Mouse (Mus musculus): ENCODE results near the gene Rbks.

Gene Rbks

DNA sequence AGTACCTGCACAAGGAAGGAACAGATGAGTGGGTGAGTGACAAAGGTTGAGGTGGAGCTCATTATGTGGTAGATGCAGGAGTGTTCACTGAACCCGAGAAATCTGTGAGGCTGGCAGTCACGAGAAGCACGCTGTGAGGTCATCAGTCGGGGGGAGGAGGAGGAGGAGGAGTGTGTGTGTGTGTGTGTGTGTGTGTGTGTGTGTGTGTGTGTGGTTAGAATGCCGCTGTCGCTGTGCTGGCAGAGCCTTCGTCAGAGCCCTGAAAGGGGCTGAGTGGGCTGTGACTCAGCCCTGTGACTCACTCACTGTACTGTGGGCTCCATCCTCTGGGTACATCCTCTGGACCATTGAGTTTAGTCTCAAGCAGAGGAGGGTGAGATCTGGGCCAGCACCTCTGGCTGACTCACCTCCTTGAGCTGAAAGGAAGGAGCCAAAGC, 120.9 kb downstream of the Rbks start:
- no peak for DNase-seq
